Mouse (Mus musculus) kidney, postnatal 14 days (tissue): ENCODE data around the gene Chn1.

Experiments
- DNase-seq: peaks from one replicate; pipeline ENCODE4 v3.0.0; 2022; ENCODE audit warnings: mixed read lengths

Gene Chn1

DNA sequence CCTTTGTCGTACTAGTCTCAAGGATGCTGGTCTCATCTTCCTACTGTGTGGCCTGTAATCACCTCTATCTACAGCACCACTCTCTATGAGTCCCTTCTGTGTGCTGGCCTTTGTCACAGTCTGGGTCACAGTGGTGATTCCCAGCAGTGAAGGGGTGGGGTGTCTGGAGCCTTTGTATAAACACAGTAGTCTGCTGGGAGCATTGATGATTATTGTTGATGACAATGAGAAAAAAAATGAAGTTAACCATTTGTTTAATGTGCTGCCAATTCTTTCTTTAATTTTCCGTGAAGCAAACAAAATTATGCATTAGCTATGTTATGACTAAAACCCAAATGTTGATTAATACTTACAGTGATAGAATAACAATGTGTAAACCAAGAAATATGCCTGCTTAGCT lies 186.2 kb downstream of the Chn1 start:
- no peak for DNase-seq

DNA sequence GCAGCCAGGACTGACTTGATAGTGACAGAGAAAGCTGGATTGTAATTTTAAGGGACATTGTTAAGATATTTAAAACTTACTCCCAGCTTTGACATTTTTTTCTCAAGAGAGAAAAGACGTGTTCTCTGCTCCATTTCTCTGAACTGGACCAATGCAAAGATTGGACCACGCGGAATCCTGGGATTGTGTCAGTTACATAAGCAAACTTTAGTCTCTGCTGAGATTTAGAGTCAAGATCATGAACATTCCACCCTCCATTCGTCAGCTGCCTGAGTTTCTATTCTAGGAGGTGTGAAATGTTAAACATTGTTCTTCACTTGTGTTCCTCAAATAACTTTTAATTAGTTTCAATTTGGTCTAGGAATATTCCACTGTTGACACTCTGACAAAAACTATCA lies 188.0 kb downstream of the Chn1 start:
- no peak for DNase-seq

DNA sequence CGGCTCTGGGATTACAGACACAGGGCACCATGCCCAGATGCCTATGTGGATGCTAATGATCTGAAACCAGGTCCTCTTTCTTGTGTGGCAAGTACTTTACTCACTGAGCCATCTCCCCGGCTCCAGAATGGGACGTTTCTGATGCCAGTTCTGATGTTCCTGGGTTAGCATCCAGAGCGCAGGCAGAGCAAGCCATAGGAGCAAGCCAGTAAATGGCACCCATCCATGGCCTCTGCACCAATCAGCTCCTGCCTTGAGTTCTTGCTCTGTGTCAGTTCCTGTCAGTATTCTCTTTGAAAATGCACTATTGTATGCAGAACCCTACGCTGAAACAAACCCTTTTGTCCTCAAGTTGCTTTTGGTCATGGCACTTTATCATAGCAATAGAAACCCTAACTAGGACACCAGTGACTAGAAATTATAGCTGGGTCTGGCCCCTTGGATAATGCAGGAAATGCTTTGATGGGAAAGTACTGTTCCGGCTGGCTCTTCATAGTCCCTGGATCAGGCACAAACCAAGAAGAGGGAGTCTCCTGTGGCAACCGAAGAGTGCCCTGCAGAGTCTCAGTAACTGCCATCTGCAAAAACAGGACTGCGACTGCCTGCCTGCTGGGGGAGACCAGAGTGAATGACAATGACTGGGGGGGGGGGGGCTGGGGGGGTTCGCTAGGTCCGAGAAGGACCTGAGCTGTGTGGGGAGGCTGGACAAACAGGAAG lies 188.6 kb downstream of the Chn1 start:
- DNase-seq: no peak

DNA sequence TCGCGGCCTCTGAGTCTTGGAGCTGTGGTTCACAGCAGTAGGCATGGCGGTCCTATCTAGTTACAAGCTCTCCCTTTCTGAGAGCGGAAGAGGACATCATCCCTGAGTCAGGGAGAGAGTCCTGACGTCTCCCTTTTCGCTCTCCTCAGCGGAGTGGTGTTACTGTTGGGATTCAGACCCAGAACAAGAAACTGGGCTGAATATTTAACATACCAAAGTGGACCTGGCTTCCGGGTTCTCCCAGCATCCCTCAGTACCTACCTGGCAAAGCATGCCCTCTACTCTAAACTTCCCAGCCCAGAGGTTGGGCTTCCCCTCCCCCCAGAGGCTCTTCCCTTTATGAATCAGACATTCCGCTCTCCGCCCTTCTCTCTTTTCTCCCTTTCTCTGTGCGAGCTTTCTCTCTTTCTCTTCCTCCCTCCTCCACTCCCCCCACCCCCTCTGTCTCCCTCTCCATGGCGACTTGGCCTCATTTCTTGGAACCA lies 189.8 kb downstream of the Chn1 start:
- DNase-seq: peak; percentile 49

DNA sequence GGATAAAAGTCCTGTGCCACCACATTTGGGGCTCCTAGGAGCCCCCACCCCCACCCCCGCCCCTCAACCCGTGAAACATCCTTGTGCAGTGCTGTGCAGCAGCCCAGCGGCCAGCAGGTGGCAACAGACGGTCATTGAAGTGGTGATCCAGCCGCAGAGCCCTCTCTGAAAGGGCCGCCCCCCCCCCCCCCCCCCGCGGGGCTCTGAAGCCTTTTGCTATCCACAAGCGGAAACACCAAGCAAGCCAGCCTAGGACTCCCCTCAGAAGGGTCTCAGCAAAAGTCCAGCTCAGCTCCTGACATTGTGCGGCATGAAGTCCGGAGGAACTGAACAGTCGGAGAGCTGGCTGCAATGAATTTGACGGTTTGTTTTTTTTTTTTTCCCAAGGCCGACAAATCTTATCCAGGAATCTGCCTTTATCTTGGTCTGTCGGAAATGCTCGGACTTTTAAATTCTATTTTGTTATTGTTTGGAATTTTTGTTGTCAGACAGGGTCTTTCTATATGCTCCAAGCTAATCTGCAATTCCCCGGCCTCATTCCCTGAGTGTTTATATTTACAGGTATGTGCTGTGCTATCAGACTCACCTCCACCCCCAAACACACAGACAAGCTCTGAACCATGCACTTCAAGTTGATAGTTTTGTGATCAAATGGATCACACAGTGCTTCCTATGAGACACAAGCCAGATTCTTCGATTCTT lies 190.3 kb downstream of the Chn1 start:
- peak; percentile 87 for DNase-seq

DNA sequence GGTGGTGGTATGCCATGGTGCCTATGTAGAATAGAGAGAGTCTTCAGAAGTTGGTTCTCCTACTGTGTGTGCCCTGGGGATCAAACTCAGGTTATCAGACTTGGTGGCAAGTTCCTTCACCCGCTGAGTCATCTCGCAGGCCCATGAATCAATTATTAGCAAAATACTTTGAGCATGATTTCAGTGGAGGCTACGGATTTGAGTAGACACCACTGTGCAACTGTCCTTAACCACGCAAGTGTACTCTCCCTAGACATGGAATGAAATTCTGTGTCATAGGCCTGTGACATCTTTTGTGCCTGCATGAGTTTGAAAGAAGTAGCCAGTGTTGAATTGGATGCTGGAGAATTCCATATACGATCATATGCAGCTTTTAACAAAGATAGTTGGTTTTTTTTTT lies 194.4 kb downstream of the Chn1 start:
- no peak for DNase-seq

DNA sequence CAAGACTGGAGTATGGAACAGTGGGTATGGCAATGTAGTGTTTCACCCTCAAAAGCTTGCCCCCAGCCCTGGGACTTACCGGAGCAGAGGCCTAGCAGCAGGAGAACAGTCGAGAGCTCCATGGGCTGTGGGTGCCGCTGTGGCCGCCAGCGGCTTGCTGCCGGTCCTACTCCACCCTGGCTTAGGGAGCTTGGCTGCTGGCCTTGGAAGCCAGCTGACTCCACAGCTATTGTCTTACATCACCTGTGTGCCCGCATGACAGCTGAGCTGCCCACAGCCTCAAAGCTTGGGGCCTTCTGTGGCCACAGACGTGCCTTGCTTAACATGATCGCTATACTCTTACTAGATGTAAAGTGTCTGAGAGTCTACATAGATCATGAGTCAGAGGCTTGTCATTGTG lies 195.0 kb downstream of the Chn1 start, which contains the start of gene Chrna1:
TSS of gene Chrna1 (minus strand) at position 173 of the 400 bp plus-strand sequence.
- no peak for DNase-seq

DNA sequence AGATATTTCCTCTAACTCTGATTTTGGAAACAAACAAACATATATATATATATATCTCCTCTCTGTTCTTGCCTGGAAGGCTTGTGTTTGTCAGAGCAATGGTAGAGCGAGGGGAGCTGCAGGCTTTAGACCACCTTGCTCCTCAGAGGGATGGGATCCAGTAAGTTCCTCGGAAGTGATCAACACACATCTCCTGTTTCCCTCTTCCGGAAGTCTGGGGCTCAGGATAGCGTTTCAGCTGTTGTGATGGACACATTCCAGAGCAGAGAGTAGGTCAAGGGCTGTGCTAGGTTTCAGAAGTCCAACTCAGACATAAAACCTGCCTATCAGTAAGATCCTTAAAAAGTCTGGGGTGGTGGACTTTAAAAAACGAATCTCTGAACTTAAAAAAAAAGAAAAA lies 196.0 kb downstream of the Chn1 start:
- DNase-seq: no peak

DNA sequence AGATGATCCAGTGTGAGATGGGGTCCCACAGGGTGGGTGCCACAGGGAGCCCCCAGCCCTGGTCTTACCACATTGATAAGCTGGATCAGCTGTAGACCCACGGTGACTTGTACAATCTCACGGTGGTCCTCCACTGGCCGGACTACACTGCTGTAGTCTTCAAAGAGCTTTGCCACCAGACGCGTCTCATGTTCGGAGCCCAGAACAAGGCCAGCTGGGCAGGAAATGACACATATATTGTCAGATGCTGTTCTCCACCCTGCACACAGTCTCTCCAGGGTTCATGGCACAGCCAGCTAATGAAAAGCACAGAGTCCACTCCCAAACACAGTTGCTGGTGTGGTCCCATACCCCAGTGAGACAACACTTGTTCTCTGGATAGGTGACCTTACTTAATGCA lies 200.7 kb downstream of the Chn1 start:
- no peak for DNase-seq

DNA sequence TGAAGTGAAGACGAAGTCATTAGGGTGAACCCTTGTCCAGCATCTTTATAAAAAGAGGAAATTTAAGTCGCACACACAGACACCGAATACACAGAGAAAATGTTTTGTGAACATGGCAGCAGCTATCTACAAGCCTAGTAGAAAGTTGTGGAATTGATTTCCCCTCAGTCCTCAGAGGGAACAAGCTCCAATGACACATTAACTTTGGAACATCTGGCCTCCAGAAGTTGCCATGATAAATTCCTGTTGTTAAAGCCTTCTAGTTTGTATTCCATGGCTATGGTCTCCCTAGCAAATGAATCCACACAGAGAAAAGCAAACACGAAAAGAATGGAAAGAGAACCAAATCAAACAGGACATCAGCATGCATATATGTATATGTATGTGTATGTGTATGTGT lies 201.6 kb downstream of the Chn1 start:
- no peak for DNase-seq

DNA sequence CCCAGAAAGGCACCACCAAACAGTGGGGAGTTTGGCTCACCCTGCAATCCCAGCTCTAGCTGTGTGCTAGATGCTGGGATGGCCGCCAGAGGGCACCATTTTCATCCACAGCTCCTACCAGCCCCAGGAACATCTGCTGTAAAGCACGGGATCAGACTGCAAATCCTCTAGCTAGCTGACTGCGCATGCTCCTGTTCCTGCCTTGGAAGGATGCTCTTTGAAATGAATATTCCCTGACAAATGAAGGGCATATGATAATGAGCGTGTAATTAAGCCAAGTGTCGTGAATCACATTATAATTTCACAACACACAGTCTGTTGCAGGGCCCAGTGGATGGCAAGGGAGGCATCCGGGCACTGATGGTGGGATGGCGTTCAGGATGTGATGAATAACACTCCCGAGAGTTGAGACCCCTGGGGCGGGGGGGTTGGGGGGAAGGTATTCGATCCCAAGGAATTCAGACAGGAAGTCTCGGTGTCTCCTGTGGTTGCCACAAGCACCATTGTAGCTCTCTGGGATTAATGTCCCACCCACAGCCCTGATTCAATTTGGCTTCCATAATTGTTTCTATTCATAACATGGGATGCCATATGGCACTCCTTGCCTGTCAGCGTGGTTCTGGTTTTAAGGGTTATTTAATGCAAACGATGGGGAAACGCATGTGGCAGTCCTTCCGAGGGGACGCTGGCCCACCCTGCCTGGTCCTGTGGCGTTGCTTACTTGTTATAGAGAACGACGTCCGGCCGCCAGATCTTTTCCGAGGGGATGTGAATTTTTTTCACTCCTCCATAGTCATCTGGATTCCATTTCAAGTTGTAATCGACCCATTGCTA lies 202.4 kb downstream of the Chn1 start:
- peak; percentile 81 for DNase-seq

DNA sequence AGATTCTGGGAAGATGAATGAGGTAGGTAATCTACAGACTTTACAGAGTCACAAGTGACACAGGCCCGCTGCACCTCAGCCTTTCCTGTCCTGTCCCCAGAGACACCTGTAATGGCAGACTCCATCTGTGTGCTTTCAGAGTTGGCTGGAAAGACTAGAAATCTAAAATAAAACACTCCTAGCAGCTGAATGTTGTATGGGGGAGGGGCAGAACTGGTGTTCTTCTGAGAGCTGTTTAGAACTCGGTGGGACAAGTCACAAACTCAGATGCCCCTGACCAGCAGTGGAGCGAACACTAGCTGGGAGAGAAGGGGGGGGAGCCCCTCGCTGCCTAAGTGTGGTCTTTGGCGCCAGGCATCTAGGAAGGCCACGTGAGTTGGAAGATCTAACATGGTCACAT lies 203.2 kb downstream of the Chn1 start:
- DNase-seq: no peak

DNA sequence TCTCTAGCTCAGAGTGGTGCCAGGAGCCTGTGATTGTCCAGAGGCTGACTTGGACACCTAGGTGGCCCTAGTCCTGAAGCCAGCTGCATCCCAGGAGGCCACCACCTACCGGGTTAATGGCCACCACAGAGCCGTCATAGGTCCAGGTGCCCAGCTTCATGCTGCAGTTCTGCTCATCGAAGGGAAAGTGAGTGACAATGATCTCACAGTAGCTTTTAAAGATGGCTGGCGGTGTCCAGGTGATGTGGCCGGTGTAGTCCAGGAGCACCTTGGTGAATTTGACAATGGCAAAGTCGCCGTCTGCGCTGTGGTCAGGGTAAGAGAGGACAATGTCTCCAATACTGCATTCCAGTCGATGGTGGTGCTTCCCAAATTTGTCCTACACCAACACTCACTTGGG lies 203.8 kb downstream of the Chn1 start:
- no peak for DNase-seq

DNA sequence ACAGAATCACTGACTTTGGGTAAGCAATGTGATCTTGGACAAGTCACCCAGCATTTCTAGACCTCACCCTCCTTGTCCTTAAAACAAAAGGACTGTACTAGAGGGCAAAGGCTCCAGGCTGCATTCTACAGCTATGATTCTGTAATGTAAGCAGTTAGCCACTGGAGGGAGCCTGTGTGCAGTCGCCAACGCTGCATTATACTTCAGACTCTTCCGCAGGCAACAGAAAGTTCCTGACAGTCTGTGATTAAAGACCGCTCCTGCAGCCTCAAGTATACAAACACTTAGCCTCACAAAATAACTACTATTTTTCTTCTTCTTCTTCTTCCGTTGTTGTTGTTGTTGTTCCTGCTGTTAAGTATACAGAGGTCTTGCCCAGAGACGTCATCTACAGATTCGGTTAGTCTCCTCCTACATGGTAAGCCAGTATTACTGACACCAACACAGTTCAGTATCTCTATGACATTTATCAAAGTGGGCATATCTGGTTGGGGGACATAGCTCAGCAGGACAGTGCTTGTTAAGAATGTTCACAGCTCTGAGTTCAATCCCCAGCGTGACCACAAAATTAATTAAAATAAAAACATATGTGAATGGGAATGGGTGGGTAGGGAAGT lies 208.0 kb downstream of the Chn1 start:
- peak; percentile 76 for DNase-seq

DNA sequence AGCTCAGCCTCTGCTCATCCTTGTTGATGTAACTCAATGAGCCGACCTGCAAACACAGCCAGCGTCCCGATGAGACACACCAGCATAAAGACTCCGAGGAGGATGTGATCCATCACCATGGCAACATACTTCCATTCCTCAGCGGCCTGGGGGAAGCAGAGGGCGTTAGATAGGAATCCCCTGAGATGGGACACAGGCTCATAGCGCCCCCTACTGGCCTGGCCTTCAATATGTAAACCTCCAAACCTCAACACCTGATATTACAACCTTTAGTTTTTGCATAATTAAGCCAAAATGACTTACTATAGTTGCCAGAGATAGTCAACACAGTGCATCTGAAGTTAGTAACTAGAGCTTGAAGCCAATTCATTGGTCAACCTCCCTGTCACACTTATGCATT lies 209.0 kb downstream of the Chn1 start:
- DNase-seq: no peak

DNA sequence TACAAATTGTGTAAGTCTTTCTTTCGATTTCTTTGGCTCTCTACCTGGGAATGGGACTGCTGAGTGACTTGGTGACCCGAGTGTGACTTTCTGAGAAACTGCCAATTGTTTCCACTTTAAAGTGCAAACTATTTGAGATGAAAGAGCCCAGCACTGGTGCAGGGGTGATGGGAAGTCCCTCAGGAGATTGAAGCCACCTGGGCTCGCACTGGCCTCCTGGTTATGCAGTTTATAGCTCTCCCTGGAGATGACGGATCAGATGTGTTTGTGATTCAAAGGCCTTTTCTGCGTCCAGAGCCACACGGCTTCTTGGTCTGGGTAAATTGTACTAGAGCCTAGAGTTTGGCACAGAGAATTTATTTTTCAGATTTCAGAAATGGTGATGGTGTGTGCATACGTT lies 211.5 kb downstream of the Chn1 start:
- DNase-seq: no peak

DNA sequence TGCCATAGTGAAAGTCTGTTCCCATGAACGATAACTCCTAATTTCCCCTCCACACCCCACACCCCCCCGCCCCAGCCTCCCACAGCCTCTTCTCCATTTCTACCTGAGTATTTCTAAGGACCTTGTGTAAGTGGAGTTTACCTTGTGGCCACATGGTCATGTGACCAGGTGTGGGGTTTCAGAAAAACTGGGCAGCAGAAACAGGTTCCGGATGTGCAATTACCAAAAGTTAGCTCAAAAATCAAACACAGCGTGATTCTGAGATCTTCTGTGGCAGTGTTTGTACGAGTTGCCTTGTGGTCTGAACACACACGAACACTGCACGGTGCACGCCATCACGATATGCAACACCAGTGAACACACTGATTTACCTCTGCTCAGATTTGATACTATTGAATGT lies 212.5 kb downstream of the Chn1 start:
- no peak for DNase-seq

DNA sequence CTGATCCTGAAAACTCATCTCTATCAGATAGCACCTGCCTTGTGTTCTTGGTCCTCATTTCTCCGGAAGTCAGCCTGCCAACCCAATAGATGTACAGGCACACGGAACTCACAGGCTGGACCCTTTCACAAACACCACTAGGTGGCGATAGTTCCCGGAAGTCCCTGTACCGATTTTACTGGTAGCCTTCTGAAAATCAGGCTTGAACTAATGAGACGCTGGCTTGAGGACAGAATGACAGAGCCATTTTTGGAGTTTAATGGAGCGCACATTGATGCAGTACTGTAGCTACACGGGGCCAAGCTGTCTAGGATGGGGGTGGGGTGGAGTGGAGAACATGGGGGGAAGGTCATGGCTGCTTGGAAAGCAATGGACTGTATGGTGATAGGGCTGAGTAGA lies 213.5 kb downstream of the Chn1 start:
- no peak for DNase-seq

DNA sequence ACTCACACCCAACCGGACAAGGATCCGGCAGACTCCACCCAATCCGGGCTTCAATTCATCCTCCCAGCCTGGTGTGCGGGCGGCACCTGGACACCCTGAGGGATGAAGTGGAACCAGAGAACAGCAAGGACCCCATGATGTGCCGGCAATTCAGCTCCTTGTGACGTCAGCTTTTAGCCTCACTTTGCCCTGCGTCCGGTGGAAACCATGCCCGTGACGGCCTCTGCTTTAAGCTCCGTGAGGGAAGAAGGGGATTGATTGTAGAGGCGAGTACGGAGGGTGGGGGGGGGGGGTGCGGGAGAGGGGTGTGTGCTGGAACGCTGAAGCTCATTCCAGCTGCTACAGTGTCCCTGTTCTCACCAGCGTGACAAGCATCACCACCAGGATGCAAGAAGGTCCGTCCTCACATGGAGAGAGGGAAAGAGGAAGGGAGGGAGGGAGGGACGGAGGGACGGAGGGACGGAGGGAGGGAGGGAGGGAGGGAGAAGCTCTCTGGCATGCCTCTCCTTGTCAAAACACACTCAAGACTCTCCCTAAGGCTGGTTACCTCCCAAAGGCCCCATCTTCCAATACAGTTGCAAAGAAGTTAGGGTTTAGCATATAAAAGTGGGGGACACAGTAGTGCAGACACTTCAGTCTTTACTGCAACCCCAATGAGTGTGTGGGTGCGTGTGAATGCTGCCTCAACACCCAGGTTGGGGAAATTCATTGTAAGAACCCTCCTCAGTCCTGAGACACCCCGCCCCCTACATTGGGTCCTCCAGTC lies 214.1 kb downstream of the Chn1 start:
- DNase-seq: no peak
